Mouse (Mus musculus): Measurements from ENCODE around the gene Borcs6.
"Not testable (repeated sequence)": the region's sequence is repeated elsewhere in the genome, so short reads cannot be mapped to it uniquely, and the experiment has no call there.

Borcs6 gene

GRCm38 (mm10) chr11:69059357-69059974, at the start of gene Borcs6:
Borcs6 (plus strand) TSS chr11:69059717.
- peak; percentile 97 for DNase-seq (ENCODE audit: low spot score)

DNA sequence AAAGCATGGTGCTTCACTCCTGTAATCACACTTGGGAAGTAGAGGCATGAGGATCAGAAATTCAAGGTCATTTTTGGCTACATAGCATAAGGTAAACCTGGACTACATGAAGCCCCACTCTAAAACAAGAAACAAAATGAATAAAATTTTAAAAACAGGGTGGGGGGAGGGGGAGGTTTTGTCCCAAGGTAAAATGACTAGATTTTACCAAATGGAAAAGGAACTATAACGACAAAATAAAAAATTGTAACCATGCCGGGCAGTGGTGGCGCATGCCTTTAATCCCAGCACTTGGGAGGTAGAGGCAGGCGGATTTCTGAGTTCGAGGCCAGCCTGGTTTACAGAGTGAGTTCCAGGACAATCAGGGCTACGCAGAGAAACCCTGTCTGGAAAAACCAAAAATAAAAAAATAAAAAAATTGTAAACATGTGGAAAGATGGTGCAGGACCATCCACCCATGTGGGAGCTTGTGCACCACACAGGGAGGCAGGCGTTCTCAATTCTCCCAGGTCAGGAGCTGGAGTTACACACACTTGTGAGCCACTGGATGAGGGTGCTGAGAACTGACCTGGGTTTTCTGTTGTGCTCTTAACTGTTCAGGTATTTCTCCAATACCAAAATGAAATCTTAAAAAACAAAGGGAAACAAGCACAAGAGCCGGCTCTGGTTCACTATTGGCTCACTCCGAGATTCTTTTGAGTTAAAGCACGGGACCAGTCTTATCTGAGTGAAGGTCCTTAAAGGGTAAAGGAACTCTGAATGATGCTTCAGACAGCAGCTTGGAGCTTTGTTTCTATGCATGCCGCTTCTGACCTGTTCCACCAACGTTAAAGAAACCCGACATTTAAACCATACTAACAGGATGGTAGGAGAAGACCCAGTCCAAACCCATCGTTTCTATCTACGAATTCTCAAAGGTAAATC, 48.9 kb upstream of the Borcs6 start:
- no peak for DNase-seq (ENCODE audit: low spot score)

GRCm38 (mm10) chr11:69011445-69011844, 48.1 kb upstream of the Borcs6 start:
- DNase-seq (ENCODE audit: low spot score), result not testable (repeated sequence)

GRCm38 (mm10) chr11:69012071-69012601, 47.4 kb upstream of the Borcs6 start:
- peak; percentile 90 for DNase-seq (ENCODE audit: low spot score)

DNA sequence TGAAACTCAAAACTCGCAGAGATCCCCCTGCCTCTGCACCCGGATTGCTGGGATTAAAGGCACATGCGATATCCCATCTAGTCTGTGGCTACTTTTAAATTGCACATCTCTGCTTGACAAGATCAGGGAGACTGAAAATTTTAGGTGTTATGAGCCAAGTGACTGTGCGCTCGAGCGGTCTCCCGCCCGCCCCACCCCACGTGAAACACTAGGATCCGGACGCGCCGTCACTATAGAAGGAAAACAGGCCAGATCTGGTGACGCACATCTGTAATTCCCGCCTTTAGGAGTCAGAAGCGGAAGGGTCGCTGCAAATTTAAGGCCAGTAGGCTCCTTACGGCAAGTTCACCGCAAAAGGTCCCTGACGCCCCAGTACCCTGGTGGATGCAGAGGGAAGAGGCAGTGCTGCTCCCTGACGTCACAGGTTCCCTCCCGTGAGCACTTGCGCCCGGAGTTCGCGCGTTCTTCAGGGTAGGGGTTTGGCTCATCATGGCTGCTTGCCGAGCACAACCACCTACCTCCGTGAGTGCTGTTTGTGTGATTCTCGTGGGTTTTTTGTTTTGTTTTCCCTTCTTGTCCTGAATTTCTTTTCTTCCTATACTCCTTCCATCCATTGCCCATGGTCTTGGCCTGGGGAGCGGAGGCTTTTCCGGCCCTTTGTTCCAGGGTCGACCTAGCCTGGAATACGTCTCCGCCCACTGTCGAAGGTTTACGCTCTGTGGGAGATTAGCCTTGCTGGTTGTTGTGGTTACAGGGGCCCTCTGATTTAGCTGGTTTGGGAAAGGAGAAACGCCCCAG, 43.7 kb upstream of the Borcs6 start, which contains the start of gene Ctc1:
TSS of gene Ctc1 (plus strand) at position 268 of the 798 bp plus-strand sequence.
- DNase-seq (ENCODE audit: low spot score), result peak; percentile 92

GRCm38 (mm10) chr11:69016755-69017154, 42.8 kb upstream of the Borcs6 start:
- DNase-seq (ENCODE audit: low spot score), result no peak

GRCm38 (mm10) chr11:69020691-69021090, 38.8 kb upstream of the Borcs6 start:
- DNase-seq (ENCODE audit: low spot score), result no peak

GRCm38 (mm10) chr11:69026562-69026961, 33.0 kb upstream of the Borcs6 start:
- no peak for DNase-seq (ENCODE audit: low spot score)

DNA sequence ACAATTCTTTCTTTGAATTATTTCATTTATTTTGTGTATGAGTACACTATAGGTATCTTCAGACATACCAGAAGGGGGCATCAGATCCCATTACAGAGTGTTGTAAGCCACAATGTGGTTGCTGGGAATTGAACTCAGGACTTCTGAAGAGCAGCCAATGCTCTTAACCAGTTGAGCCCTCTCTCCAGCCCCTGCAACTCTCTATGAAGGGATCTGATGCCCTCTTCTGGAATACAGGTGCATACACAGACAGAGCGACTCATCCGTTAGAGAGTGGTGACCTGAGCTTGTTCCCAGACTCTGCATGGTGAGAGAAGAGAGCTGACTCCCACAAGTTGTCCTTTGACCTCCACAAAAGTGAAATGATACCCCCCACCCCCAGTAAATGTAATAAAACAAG, 30.7 kb upstream of the Borcs6 start:
- DNase-seq (ENCODE audit: low spot score), result no peak

DNA sequence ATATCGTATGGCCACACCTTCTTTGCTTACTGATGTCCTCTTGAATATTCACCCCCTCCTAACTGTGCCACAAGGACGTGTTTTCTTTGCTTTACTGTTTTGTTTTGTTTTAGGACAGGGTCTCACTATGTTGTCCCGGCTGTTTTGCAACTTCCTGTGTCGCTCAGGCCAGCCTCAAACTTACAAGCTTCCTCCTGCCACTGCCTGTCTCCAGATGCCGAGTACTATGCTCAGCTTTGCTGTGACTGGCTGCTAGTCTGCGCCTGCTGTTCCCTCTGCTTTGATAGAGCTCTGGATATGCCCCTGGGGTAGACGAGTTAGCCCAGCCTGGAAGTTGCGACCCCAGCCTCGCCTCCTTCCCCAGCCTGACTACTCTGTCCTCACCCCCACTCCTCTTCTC, 26.0 kb upstream of the Borcs6 start:
- no peak for DNase-seq (ENCODE audit: low spot score)

DNA sequence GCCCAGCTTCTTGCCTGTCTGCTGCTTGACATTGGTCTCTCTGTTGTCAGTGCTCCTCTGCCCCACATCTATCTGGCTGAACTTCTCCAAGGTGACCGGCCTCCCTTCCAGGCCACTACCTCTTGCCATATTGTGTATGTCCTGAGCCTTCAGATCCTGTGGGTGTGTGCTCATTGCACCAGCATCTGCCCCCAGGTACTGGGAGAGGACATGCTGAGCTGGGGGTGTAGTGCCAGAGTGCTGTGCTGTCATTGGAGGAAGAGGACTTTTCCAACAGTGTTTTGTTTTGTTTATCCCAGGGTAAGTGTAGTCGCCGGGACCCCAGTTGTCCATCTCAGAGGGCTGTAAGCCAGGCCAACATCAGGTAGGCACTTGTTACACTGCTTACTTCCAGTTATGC, 24.9 kb upstream of the Borcs6 start:
- DNase-seq (ENCODE audit: low spot score), result no peak

GRCm38 (mm10) chr11:69035411-69035810, 24.1 kb upstream of the Borcs6 start:
- DNase-seq (ENCODE audit: low spot score), result no peak

DNA sequence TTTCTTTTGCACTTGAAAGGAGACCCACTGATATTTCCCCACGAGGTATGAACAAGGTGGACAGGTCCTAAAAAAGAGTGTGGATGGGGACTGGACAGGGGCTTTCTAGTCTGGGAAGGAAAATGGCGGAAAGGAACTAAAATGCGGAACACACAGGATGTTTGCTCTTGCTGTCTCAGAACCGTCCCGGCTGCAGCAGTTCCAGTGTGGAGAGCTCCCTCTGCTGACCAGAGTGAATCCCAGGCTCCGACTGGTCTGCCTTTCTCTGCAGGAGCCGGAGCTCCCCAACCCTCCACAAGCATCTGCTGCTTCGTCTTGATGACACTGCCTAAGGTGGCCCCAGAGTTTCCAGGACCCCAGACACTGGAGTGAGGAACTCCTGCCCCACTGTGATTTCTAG, 23.7 kb upstream of the Borcs6 start:
- peak; percentile 84 for DNase-seq (ENCODE audit: low spot score)

DNA sequence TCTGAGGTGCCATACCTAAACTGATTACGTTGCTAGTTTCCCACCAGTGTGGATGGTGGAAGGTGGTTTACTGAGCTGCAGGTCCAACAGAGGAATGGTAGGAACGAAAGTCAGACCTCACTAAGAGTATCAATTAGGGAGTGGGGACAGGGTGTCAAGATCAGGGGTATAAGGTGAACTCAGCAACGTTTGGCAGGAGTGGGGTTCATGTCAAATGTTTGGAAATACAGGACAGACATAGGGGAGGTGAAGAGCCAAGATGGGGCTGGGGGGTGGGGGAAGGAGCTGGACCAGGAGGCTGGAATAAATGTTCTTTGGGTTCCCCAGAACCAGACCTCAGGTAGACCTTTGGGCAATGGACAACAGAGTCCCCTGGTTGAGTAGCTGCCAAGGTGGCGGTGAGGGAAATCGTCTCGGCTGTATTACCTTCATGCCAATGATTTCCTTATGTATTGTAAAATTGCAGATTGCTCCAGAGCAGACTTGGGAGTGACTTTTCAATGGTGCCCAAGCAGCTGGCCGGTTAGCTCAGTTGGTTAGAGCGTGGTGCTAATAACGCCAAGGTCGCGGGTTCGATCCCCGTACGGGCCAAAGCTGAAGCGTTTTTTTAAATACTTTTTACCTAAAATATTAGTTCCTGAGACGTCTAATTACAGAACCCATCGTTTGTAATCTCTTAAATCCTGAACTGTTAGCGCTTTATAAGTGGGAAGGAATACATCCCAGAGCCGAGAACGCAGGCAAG, 22.9 kb upstream of the Borcs6 start:
- peak; percentile 84 for DNase-seq (ENCODE audit: low spot score)

GRCm38 (mm10) chr11:69037231-69038061, 22.1 kb upstream of the Borcs6 start:
- peak; percentile 89 for DNase-seq (ENCODE audit: low spot score)

DNA sequence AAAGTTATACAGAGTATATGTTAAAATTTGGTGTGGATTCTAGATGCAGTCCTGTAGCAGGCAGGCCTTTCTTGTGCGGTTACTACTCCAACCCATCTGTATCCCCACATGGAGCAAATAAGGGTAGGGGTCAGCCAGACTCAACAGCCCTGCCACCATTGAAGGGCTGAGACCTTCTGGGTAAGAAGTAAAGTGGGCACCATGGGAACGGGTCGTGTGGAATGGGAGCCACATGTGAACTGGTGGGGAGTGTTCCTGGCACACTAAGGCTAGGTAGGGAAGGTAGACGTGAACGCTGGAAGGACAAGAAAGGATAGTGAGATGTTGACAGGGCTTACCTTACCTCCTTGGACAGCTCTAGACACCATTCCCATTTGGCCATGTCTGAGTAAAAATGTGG, 21.3 kb upstream of the Borcs6 start:
- no peak for DNase-seq (ENCODE audit: low spot score)

DNA sequence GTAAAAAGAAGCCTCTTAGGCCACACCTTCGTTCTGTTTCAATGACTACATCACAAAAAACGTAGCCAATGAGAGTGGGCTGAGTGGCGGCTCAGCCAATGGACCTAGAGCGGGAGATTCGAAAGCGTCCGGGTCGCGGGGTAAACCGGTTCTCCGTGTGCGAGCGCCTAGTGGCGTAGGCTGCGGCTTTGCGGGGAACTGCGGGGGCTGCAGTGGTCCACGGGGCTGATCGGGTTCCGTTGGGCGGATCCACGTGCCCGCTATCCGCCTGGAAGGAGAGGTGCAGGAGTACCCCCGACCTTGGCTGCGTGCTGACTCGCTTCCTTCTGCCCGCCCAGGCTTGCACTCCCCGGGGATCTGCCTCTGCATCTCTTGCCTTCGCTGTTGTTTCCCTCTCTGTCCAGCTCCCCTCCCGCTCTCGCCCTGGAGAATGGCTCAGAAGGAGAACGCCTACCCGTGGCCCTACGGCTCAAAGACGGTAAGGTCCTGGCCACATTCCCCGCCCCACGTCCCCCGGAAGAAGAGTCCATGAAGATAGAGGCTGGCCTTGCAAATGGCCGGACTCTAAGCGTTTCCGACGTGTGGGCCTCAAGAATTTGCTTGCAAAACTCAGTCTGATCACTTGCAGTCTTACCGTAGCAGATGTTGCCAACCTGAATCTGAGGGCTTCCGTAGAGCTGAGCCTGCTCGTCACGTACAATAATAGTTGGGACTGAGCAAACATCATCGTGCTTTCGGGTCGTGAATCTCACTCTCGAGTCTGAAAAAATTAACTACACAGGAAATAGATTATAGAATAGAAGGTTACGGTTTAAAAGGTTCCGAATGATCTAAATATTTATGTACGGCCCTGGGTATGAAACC, 13.8 kb upstream of the Borcs6 start, which contains the start of gene Aurkb:
TSS of gene Aurkb (plus strand) at position 117 of the 864 bp plus-strand sequence.
- peak; percentile 90 for DNase-seq (ENCODE audit: low spot score)

DNA sequence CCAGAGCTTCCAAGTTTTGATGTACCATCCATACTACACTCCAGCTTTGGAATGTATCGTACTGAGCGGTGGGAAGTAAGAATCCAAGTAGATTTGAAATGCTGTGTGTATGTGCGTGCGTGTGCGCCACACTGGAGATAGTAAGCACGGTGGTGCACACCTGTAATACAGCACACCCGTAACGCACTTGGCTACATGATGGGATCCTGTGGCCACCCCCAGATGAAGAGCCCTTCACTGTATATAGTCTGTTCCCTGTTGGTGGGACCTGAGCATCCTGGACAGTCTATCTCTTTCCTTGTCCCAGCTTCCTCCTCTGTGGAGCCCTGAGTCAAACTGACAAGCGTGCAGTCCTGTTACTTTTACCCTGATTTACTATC, 13.1 kb upstream of the Borcs6 start:
- no peak for DNase-seq (ENCODE audit: low spot score)

DNA sequence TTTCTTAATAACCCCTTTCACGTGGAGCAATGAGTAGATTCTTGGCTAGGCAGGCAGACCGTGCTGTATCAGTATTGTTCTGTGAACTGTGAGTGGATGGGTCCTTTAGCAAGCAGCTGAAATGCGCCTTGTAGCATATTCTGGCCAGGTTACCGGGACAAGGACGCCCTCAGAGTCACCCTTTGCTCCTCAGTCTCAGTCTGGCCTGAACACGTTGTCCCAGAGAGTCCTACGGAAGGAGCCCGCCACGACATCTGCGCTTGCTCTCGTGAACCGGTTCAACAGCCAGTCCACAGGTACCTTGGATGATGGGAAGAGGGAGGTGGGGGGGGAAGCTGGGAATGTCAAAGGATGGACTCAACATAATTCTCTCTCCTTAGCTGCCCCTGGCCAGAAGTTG, 11.9 kb upstream of the Borcs6 start:
- DNase-seq (ENCODE audit: low spot score), result no peak

DNA sequence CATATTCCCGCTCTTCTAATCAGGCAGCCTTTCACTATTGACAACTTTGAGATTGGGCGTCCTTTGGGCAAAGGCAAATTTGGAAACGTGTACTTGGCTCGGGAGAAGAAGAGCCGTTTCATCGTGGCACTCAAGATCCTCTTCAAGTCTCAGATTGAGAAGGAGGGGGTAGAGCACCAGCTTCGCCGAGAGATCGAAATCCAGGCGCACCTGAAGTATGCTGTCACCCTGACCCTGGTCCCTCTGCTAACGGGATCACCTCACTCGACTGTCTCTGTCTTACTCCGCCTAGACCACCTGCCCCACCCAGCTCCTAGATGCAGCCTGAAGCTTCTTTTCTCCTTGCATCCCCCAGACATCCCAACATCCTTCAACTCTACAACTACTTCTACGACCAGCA, 11.4 kb upstream of the Borcs6 start:
- DNase-seq (ENCODE audit: low spot score), result no peak

Measured in yolk sac, embryonic 10.5 days (tissue).